Mouse (Mus musculus) lung, postnatal 10 days (tissue): ENCODE results near the gene Itgad.

ENCODE experiments used
- DNase-seq: peaks from one replicate; pipeline ENCODE4 v3.0.0; 2021

The Itgad gene

GRCm38 (mm10) chr7:128180546-128180945, 26.4 kb downstream of the Itgad start:
- DNase-seq: no peak

- no peak for DNase-seq
These were observed 27.5 kb downstream of the Itgad start for GRCm38 (mm10) chr7:128181691-128182090.

GRCm38 (mm10) chr7:128201607-128202006, 47.4 kb downstream of the Itgad start:
- no peak for DNase-seq

DNA sequence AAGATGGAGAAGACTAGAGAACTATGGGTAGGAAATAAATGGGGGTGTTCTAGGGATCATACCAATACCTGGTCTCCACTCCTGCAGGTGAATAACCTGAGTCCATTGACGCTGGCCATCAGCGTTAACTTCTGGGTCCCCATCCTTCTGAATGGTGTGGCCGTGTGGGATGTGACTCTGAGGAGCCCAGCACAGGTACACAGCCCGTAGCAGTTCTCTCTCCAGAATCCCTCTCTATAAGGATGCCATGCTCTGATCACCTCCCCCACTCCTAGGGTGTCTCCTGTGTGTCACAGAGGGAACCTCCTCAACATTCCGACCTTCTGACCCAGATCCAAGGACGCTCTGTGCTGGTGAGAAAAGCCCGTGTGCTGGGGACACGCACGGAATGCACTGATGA, 48.9 kb downstream of the Itgad start:
- DNase-seq: no peak

GRCm38 (mm10) chr7:128204179-128204578, 50.0 kb downstream of the Itgad start:
- no peak for DNase-seq

- DNase-seq: no peak
These were observed 51.5 kb downstream of the Itgad start for GRCm38 (mm10) chr7:128205695-128206094.

- no peak for DNase-seq
These were observed 52.0 kb downstream of the Itgad start, which contains the start of gene Cox6a2 for GRCm38 (mm10) chr7:128206152-128206551. Cox6a2 (minus strand) TSS chr7:128206387.

- peak; percentile 77 for DNase-seq
These were observed 54.0 kb downstream of the Itgad start for GRCm38 (mm10) chr7:128208187-128208586.

DNA sequence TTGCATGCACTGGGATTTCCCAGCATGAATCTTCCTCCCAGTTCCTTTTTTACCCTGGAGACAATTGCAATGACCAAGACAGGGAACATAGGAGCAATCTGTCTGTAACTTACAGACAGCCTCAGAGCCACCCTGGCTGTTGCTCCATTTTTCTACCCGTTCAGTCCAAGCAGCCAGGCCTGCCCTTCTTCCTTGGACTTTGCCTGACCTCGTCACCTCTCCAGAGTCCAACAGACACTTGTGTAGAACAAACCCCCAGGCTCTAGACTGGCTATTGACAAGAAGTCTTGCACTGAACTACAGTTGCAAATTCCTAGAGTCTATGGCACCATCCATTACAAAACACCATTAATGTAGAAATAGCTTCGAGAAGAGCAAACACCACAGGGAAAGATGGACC, 55.6 kb downstream of the Itgad start:
- no peak for DNase-seq

- no peak for DNase-seq
These were observed 65.8 kb downstream of the Itgad start for GRCm38 (mm10) chr7:128219952-128220351.

DNA sequence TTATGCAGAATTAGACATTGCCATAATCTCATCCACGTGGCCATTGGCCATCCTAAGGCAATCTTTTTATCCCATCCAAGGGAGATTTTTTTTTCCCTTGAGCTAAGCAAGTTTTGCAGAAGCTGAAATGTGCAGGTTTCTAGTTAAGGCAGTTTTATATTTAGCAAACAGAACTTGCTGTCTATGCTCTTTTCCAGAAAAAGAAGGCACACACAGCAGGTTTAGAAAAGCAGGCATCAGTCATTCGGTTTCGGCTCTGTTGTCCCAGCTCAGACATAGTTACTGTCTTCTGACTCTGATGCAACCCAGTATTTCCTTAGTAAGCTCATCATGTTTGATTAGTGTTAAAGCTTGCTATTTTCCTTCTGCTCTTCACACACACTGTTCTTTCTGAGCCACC, 66.8 kb downstream of the Itgad start:
- no peak for DNase-seq

- DNase-seq: no peak
These were observed 77.6 kb downstream of the Itgad start for GRCm38 (mm10) chr7:128231741-128232140.

- no peak for DNase-seq
These were observed 80.6 kb downstream of the Itgad start for GRCm38 (mm10) chr7:128234796-128235195.

GRCm38 (mm10) chr7:128235481-128235880, 81.3 kb downstream of the Itgad start:
- DNase-seq: peak; percentile 65

DNA sequence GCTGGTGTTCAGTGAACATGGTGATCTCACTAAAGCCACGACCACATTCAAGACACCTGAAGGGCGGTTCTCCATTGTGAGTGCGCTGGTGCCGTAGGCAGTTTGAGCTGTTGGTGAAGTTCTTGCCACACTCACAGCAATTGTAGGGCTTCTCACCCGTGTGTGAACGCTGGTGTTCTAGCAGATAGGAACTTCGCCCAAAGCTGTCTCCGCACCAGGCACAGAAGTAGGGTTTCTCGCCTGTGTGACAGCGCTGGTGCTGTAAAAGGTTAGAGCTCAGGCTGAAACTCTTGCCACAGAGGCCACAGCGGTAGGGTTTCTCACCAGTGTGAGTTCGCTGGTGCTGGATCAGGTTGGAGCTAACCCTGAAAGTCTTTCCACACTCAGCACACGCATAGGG, 82.2 kb downstream of the Itgad start:
- no peak for DNase-seq

GRCm38 (mm10) chr7:128236856-128237592, 82.8 kb downstream of the Itgad start, which contains the start of gene Armc5:
Armc5 (plus strand) TSS chr7:128237342.
- DNase-seq: peak; percentile 93

- DNase-seq: no peak
These were observed 83.4 kb downstream of the Itgad start for GRCm38 (mm10) chr7:128237593-128237926.

DNA sequence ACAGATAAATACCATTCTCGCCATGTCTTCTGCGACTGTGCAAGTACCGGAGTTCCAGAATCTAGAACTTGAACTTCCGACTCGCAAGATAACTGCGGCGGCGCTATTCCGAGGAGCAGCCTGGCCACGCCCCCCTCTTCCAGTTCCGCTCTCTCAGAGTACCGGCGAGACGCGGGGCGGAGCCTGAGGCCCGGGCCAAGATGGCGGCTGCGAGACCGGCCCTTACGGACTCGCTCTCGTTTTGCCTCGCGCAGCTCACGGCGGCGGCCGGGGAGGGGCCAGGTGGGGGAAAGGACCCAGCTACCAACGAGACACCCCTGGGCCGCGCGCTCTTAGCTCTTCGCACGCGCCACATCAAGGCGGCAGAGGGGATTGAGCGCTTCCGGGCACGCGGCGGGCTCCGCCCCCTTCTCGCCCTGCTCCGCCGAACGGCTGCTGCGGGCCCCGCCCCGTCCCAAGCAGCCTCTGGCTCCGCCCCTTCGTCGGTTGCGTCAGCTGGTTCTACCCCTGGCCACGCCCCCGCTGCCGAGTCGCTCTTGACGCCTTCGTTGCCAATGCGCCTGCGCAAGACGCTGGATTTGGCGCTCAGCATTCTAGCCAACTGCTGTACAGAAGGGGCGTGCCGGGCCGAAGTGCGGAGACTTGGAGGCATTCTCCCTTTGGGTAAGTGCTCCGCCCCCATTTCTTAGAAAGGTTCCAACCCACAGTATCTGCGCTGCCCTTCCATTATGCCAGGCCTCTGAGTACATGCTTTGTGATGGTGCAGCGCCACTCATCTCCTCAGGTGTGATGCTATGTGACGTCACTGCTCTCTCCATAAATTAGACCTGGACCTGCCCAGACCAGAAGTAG, 84.0 kb downstream of the Itgad start, which contains the start of gene 9130023H24Rik:
TSS of gene 9130023H24Rik (minus strand) at position 105 of the 852 bp plus-strand sequence.
- DNase-seq: peak; percentile 100

DNA sequence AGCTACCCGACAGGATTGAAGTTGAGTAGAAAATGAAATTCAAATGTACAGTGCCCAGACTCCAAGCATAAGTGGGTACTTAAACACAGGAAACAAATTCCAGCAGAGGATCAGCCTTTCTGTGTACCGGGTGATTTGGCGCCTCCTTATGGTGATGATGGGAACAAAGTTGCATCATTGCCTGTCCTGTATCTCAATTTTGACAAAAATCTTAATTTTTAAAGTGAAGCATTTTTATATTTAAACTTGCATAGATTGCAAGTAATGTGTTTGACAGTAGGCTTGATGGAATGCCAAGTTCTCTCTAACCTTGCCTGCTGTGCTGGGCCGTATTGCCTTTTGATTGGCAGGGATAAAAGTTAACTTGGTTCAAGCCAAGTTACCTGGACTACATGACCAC, 84.8 kb downstream of the Itgad start:
- peak; percentile 82 for DNase-seq

GRCm38 (mm10) chr7:128240131-128240784, 86.1 kb downstream of the Itgad start:
- DNase-seq: no peak

DNA sequence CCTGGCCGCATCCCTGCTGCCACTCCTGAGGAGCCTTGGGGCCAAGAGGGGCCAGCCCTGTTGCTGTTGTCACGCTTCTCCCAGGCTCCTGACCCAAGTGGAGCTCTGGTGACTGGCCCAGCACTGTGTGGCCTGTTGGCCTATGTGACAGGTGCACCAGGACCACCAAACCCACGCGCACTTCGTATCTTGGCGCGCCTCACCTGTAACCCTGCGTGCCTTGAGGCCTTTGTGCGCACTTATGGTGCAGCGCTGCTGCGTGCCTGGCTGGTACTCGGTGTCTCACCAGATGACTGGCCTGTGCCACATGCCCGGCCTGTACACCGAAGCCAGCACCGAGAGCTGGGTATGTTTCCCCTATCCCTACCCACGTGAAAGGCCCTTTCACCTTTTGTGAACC, 88.2 kb downstream of the Itgad start:
- no peak for DNase-seq

- no peak for DNase-seq
These were observed 89.7 kb downstream of the Itgad start for GRCm38 (mm10) chr7:128243921-128244320.

GRCm38 (mm10) chr7:128244410-128245025, 90.3 kb downstream of the Itgad start:
- DNase-seq: no peak
